23 mouse cellular contexts compared by ENCODE assay signal in the genomic region with DNA sequence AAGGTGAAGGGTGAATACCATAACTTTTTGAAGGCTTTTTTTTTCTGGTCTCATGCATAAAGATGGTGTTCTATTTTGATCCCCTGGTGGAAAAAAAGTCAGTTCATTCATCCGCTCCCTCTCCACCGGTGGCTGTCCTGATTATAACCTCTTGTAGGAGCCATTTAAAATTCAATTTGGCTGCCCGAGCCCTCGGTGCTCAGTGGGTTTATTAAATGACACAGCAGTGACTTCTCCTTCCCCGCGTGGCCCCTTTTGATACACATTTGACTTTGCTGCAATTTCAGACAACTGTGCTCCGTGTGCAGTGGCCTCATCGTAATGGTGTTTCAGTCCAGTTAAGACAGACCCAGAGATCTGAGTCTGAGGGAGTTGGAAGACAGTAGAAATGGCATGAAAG.
"Had no signal": no experiment of that assay in that cellular context is flagged by ENCODE, and none has a peak within 500 bp of the region (broad histone marks: within the 10 kb centered on the region; RNA-seq: fewer than 3 reads in every experiment).

No protein-coding gene starts in this region.

- H3K4me3 ChIP-seq: layer of hippocampus, adult 2 months; limb, embryonic 10.5 days; limb, embryonic 13.5 days; liver, embryonic 12.5 days; liver, embryonic 15.5 days; lung, embryonic 15.5 days; megakaryocyte, embryonic 14.5 days; midbrain, embryonic 10.5 days; midbrain, embryonic 13.5 days; neural tube, embryonic 12.5 days; neural tube, embryonic 15.5 days; stomach, embryonic 15.5 days had no signal

- H3K9me3 ChIP-seq: limb, embryonic 10.5 days; limb, embryonic 13.5 days; liver, embryonic 12.5 days; liver, embryonic 15.5 days; lung, embryonic 15.5 days; megakaryocyte, embryonic 14.5 days; midbrain, embryonic 10.5 days; midbrain, embryonic 13.5 days; neural tube, embryonic 12.5 days; neural tube, embryonic 15.5 days; stomach, embryonic 15.5 days had no signal

- H3K9ac ChIP-seq: limb, embryonic 13.5 days; liver, embryonic 12.5 days; liver, embryonic 15.5 days; lung, embryonic 15.5 days; midbrain, embryonic 13.5 days; neural tube, embryonic 12.5 days; neural tube, embryonic 15.5 days; stomach, embryonic 15.5 days had no signal

- H3K27me3 ChIP-seq: limb, embryonic 13.5 days; liver, embryonic 12.5 days; liver, embryonic 15.5 days; lung, embryonic 15.5 days; midbrain, embryonic 13.5 days; neural tube, embryonic 12.5 days; neural tube, embryonic 15.5 days; stomach, embryonic 15.5 days had no signal

- H3K4me2 ChIP-seq: limb, embryonic 13.5 days; liver, embryonic 12.5 days; liver, embryonic 15.5 days; lung, embryonic 15.5 days; midbrain, embryonic 13.5 days; neural tube, embryonic 12.5 days; neural tube, embryonic 15.5 days; stomach, embryonic 15.5 days had no signal

- H3K36me3 ChIP-seq: liver, embryonic 12.5 days; liver, embryonic 15.5 days; lung, embryonic 15.5 days; midbrain, embryonic 10.5 days; midbrain, embryonic 13.5 days; neural tube, embryonic 12.5 days; neural tube, embryonic 15.5 days; stomach, embryonic 15.5 days had no signal

- H3K4me1 ChIP-seq: liver, embryonic 12.5 days; liver, embryonic 15.5 days; stomach, embryonic 15.5 days had no signal

- DNase-seq: kidney, postnatal 25 days; layer of hippocampus, adult 9-11 months; liver; lung, adult 18-20 months; lung, postnatal 10 days; lung, postnatal 36 days; retina, postnatal 1 day; right cerebral cortex, postnatal 25 days; spleen, adult 18-20 months; thymus, postnatal 25 days had no signal

- H3K27ac ChIP-seq: kidney, postnatal 0 days; layer of hippocampus, adult 2 months; limb, embryonic 10.5 days; limb, embryonic 13.5 days; liver, embryonic 12.5 days; liver, embryonic 15.5 days; lung, embryonic 15.5 days; midbrain, embryonic 10.5 days; midbrain, embryonic 13.5 days; neural tube, embryonic 12.5 days; neural tube, embryonic 15.5 days; stomach, embryonic 15.5 days had no signal

- ATAC-seq: liver, embryonic 12.5 days; midbrain, embryonic 13.5 days had no signal
